Mouse (Mus musculus) small intestine, adult 2 months (tissue): ENCODE measurements around the gene Vmn2r21.
"Not testable (repeated sequence)": the region's sequence is repeated elsewhere in the genome, so short reads cannot be mapped to it uniquely, and the experiment has no call there.

Source experiments
- CTCF ChIP-seq: fragments of 200-500 bp; IDR thresholded peaks from 2 replicates; pipeline ENCODE4 v1.5.1; 2012; ENCODE audit warnings: low read depth, mild to moderate bottlenecking, control low read depth, inconsistent platforms, low read length, moderate library complexity, mixed read lengths; ENCODE audit not compliant: insufficient replicate concordance, insufficient read length; ENCODE audit errors: extremely low read depth
- POLR2A ChIP-seq: fragments of 200-500 bp; IDR thresholded peaks from 2 replicates; pipeline ENCODE4 v1.6.1; 2012; ENCODE audit warnings: low read depth, mild to moderate bottlenecking, control low read depth, inconsistent platforms, low read length, moderate library complexity

- not testable (repeated sequence) for TF ChIP-seq POLR2A, CTCF
Measured at GRCm38 (mm10) chr6:123472458-123472987, 60.7 kb downstream of the Vmn2r21 start.
